Mouse (Mus musculus) gastrocnemius, postnatal 36 days (tissue): ENCODE data around the gene Zdhhc24. TPM values are rescaled to one million over a fixed set of nuclear protein-coding genes. Genes with fewer than 3 reads are reported as not detected.

ENCODE experiments used
- DNase-seq, 2 experiments: peaks; one replicate each; pipeline ENCODE4 v3.0.0; 2022
- intact Hi-C: fragments of 180-260 bp; cut with DNase I; formaldehyde crosslinking; loops from one replicate; pipeline ENCODE4 v1.15.1; 2025
- total RNA-seq, 2 experiments: library from RNA; stranded (reverse); gene quantifications; 2 replicates each; pipeline ENCODE4 v1.2.3; 2021

Gene Zdhhc24
- total RNA-seq, 2 experiments from 2014 or later, result 2.2 to 2.6 TPM

DNA sequence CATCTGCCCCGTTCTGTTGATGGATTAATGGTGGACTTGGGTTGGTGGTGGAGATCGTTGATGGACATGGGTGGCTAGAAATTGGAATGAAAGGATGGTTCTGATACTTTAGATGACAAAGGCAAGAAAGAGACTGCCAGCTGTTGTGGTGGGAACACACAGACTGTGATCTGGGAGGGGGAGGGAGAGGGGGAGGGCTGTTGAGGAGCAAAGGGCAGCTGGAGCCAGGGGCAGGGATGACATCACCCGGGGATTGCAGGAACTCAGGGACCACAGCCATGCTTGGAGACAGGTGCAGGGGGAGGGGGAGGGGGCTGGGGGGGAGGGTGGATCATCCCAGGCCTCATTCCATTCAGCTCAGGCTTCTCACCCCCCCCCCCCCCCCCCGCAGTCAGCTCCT lies 2.2 kb upstream of the Zdhhc24 start:
- DNase-seq, result no peak
- intact Hi-C loops, result no loop called here

DNA sequence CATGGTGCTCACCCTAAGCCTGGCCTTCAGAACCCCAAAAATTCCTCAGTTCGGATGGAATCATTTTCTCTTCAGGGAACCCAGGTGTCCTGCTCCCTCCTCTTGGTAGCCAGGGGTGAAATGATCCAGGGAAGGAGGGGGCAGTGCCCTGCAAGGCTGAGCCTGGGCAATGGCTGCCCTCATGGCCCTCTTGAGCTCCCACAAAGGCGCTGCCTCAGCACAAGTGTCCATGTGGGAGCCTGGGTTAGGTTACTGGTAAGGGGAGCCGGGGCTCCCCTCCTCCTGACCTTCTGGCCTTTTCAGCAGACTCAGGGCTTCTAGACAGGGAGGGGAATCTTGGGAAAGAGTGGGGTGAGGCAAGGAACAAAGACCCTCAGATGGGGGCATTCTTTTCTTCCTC lies 1.7 kb upstream of the Zdhhc24 start:
- no peak for DNase-seq
- intact Hi-C loops, result no loop called here

DNA sequence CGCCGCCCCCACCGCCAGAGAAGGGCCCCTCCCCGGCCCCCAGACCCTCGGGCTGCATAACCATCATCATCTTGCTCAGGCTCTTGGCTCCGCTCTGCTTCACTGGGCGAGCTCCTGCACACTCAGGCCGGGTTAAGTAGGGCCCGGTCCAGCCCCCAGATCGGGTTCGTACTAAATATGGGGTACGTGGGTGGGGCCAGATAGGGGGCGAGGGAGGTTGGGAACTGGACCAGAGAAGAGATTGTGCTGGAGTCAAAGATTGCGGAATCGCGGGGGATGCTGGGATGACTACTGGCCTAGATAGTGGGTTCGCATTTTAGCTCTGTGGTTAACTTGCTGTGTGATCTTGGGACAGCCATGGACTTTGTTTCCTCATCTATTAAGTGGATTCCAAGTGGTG lies 683 bp upstream of the Zdhhc24 start, which contains the start of gene Actn3:
Gene Actn3 (minus strand): TSS at position 125 of the 400 bp plus-strand sequence.
- intact Hi-C loops, result no loop called here
- DNase-seq, result peak; percentile 61 to 66

DNA sequence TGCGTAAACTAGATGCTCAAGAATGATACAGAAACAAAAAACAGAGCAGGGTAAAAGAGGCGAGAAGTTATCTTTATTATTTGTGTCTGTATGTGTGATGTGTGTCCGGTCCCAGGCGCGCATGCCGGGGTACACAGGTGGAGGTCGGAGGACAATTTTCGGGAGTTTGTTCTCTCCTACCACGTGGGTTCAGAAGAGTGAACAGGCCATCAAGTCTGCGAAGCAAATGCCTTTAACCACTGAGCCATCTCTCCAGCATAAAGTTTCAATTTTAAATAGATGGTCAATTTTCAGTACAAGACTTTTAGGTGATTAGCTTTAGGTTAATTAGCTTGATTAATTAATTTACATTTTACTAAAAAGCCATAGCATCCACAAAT lies 846 bp downstream of the Zdhhc24 start:
- no peak for DNase-seq
- intact Hi-C loops, result no loop called here

DNA sequence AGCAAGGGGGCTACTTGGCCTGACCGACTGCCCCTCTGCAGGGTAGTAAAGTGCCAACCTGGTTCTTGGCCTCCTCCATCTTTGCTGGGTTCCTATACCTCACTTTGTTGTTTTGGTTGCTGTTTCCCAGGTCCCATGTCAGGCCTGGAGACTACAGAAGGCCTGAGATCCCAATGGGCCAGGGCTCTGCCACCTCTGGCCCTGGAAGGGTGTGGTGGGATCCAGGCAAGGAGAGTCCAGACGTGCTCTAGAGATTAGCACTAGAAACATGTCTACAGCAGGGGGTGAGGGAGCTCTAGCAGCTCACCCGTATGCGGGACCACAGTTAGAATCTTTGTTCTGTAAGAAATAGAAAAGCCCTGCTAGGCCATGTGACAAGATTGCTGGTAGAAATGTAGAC lies 5.5 kb downstream of the Zdhhc24 start:
- intact Hi-C loops, result no loop called here
- no peak for DNase-seq

DNA sequence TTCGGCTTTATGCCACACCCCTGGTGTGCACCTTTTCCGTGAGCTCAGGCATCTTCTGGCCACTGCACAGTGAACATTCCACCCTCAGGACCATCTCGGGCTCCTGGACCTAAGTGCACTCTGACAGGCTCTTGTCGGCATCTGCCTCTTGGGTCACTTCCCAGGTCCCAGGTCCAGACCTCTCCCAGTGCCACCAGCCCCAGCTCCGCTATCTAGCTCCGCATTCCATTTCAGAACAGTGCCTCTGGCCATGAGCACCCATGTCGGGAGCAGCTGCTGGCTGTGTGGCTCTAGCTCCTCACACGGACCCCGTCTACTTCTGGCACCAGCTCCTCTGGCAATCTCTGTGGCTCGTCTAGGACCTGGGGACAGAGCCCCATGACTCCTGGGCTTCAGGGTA lies 11.3 kb downstream of the Zdhhc24 start:
- DNase-seq, result no peak
- intact Hi-C loops, result no loop called here

DNA sequence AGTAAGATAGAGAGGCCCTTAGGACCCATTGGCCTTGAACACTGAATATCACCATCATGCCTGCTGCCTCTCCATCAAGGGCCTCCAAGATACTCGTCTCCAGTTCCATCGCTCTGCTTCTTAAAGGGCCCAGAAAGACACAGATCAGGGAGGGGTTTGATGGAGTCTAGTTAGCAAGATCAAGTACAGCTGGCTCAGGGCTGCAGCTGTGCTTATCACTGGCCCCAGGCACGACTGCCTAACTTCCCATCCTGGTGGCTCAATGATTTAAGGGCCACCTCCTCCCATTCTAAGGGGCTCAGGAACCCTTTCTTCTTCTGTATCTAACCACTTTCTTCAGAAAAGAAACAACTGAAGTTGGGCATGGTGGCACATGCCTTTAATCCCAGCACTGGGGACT lies 13.3 kb downstream of the Zdhhc24 start:
- intact Hi-C loops, result no loop called here
- no peak for DNase-seq

DNA sequence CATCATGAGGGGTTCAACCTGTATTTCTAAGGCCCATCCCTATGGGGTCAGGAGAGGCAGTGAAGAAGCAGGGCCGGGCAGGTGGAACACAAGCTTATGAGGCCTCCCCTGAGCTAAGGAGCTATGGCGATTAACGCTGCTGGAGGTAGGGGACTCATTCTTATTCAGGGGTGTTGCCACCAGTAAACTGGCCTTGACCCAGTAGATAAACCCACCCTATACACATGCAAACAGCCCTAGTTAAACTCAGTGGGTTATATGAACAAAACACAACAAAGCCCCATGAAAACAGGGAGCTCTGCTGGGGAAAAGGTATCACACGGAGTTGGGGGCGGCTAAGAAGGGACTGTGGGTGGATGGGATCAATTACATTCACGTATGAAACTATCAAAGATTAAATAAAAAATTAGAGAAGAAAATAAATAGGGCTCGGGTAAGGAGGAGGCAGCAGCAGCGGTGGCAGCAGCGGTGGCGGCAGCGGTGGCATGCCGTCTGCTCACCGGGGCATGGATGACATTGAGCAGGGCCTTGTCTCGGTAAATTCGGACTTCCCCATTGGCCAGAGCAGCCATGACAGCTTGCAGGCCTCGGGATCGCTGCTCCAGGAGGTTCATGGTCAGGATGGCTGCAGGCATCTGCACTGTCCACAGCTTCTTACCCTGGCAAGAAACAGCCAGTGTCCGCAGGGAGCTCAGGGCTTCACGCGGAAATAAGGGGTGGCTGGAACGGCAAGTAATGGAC lies 18.5 kb downstream of the Zdhhc24 start:
- intact Hi-C loops, result no loop called here
- no peak for DNase-seq

DNA sequence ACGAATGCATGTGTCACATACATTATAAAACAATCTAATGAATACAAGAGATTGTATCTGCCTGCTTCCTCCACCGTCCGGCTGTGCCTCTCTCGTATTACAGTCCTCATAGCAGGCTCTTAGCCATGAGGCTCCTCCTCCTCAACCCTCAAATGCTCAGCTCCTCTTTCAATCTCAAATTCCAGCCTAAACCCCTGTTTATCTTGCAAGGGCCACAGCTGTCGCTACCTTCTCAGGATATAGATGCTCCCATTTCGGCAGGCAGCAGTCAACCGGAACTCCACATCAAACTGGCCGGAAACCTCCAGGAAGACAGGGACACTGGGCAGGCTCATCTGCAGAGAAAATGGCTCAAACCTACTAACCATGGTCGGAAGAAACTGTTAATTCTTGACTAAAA lies 20.5 kb downstream of the Zdhhc24 start:
- DNase-seq, result no peak
- intact Hi-C loops, result no loop called here

DNA sequence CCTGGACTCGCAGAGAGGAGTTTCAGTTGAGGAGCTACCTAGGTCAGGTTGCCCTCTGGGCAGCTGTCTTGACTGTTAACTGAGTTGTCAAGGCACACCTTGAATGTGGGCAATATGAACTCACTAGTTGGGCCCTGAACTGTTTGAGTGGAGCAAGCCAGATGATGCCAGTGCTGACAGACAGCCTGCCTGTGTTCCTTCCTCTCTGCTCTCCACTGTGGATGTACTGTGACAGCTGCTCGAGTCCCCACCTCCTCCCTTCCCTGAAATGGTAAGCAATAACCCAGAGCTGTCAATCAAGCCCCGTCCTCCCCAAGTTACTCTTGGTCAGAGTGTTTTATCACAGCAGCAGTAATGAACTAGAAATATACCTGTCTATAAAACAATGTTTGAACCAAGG lies 21.4 kb downstream of the Zdhhc24 start:
- intact Hi-C loops, result no loop called here
- no peak for DNase-seq

DNA sequence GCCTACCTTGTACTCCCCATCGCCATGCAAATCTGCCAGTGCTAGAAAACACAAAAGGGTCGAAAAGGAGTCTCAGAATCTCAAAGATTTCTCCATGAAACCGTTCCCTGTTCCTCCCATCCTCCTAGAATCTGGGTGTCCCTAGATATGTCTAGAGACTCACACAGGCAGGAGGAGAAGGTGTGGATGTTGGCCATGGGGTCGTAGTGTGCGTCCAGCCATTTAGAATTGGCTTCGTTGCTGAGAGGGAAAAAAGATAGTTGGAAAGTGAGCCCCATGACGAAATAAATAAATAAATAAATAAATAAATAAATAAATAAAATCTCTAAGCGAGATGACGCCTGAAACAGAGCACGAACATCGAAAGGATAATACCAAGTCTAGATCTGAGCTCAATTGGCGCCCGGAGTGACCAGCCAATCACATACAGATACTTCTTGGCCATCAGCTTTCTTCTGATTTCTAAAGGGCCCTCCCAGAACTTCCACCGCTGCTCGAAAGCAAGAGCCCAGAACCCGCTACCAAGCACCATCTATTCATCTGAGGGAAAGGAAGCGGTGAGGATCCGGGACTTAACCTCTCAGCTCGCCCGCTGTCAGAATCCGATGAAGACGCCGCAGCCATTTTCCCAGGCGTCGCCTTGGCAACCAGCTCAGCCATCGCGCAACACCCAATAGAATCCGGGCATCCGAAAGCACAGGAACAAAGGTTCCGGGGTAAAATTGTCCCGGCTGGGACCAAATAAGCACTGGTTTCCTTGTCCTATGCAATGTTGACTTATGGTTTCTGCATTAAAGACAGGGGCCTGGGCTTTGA lies 27.7 kb downstream of the Zdhhc24 start, which contains the start of gene Bbs1:
Gene Bbs1 (minus strand): TSS at position 650 of the 816 bp plus-strand sequence.
- DNase-seq, result peak; percentile 73 to 74
- intact Hi-C loops, result no loop called here

DNA sequence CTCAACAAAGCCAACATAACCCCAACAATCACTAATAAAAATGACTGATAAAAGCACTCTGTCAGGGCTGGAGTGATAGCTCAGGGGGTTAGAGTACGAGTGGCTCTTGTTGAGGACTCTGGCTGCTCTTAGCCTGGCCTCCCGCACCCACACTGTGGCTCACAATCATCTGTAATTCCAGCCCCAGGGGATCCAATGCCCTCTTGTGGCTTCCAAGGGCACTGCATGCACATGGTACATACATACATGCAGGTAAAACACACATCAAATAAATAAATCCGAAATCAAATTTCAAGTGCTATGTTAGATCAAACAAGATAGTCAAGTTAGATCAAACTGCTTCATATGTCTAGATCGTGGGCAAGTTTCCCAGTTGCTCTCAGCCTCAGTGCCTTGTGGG lies 29.6 kb downstream of the Zdhhc24 start:
- no peak for DNase-seq
- intact Hi-C loops, result no loop called here

DNA sequence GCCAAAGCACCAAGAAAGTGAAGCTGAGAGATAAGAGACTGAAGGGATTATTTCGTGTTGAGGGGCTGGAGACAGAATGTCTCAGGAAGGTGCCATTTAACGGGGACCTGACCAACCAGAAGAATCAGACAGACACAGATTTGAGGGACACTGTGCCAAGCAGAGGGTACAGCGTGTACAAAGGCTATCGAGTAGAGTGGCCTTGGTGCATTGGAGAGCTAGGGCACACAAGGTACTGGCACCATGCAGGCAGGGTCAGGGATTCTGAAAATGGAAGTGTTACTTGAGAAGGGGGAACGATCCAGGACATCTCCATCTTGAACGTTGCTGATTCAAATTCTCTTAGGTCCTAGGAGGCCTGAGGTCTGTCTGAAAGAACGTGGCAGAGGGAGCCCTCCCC lies 30.9 kb downstream of the Zdhhc24 start:
- intact Hi-C loops, result no loop called here
- DNase-seq, result no peak

DNA sequence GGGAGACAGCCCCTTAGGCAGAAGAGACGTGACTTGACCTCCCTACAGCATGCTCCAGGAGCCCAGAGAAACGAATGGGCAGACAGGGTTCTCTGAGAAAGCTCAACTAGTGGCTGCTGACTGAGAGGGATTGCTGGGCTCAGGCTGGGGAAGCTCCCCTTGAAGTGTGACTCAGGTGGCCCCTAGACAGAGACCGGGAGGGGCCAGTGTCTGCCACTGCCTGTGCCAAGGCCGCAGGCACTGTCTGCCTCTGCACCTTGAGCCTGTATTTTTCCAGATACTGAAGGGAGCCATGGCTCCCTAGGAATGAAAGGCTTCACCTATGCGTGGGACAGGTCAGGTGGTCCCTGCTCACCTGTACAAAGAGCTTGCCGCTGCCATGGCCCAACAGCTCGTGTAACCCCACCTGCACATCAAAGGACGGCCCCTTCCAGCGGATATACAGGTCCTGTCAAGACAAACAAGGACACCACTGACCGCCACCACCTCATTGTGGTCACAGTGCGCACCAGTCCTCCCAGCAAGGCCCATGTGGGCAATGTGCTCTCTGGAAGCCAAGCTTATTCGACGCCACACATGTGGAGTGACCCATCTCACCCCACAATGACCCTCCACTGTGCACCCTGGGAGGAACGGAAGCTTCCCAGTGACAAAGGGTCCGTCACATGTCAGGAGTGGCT lies 37.6 kb downstream of the Zdhhc24 start:
- intact Hi-C loops, result no loop called here
- no peak for DNase-seq

DNA sequence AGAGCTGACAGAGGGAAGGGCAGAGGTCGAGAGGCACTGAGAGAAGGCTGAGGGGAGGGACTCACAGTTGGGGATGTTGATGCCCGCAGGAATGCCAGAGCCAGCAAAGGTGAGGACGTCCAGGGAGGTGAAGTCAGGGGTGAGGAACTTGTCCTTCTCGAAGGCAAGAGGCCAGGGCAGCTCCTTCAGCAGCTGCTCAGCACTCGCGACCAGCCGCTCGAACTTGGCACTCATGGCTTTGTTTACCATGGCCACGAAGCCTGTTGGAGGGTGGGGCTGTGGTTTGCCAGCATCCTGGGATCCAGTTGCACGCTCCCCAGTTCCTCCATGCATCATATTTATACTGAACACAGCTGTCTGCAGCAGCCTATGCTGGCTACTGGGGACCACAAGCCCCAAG lies 38.4 kb downstream of the Zdhhc24 start:
- DNase-seq, result no peak
- intact Hi-C loops, result no loop called here

DNA sequence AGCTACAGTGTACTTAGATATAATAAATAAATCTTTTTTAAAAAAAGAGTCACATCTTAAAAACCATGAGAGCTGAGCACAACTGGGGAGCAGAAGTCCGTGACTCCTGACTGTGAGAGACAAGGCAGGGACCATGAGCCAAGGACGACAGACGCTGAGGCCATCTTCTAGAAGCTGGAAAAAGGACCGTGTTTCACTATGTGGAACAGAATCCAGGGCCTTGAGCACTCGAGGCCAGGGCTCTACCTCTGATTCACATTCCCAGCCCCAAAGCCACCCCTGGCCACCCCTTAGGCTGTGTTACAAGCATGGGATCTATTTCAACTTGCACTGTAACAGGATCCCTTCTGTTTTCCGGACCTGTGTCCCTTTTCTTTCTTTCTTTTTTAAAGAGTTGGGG lies 41.2 kb downstream of the Zdhhc24 start:
- DNase-seq, result no peak
- intact Hi-C loops, result no loop called here

DNA sequence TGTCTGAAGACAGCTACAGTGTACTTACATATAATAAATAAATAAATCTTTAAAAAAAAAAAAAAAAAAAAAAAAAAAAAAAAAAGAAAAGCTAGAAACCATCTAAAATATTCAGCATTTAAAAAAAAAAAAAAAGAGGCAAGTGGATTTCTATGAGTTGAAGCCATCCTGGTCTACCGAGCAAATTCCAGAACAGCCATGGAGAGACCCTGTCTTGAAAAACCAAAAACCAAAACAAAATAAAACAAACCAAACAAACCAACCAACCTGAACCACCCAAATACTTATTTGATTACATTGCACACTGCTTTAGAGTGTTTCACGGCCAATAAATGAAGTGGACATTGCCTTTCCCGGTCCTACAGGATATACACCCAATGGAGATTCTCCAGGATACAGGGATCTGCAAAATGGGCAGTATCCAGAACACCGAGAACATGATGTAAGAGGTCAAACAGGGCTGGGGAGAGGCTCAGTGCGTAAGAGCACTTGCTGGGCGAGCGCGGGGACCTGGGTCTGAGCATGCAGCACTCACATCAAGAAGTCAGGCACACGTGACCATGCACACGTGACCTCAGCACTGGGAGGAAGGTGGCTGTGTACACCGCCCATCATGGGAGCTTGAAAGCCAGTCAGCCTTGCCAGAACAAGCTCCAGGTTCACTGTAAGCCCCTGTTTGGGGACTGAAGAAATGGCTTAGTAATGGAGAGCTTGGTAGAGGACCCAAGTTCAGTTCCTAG lies 46.8 kb downstream of the Zdhhc24 start:
- DNase-seq, result no peak
- intact Hi-C loops, result no loop called here

DNA sequence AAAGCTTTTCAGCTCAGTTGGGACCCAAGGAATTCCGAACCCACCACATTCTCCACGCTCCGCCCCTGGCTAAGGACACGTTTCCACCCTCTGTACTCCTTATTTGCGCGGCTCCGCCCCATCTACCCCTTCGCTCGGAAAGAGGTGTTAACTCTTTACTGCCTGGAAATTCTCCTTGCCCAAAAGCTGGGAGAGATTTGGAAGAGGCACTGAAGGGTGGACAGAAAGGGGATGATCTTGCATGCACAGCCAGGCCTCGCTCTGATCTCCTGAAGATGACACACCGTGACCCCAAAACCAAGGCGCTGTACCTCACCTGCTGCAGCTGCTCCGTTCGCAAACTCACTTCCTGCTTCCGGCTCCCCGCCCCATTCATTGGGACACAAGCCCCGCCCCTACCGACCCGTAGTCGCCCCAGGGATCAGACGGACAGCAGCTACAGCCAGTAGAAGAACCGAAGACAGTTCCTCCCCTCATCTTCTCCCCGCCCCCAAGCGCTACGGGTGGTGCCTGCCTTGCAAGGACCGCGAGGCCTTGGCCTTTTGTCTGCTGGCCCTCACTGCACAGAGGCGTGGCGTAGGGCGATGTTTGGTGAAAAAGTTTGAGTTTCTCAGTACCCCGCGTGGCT lies 49.5 kb downstream of the Zdhhc24 start, which contains the start of gene Dpp3:
Gene Dpp3 (minus strand): TSS at position 384 of the 628 bp plus-strand sequence.
- DNase-seq, result peak; percentile 94 to 99
- intact Hi-C loops, result no loop called here

DNA sequence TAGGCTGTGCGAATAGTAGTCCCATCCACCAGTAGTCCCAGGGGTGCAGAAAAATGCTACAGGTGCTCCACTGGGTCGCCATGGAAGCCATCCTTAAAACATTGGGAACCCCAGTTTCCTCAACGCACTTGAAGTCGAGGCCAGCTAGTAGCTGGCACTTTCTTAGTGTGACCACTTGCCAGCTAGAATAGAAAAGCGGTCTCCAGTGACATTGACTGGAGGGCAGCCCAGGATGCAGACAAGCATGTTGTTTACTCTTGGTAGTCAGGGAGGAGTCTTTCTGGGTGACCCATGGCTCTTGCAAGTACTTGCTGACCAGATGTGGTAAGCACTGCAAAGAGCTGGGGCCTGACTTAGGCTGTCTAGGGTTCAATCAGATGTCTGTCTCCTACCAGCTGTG lies 50.3 kb downstream of the Zdhhc24 start:
- intact Hi-C loops, result no loop called here
- DNase-seq, result peak; percentile 44 to 55
